Mouse (Mus musculus): ENCODE measurements around the gene Gm49395.

Gm49395 gene

DNA sequence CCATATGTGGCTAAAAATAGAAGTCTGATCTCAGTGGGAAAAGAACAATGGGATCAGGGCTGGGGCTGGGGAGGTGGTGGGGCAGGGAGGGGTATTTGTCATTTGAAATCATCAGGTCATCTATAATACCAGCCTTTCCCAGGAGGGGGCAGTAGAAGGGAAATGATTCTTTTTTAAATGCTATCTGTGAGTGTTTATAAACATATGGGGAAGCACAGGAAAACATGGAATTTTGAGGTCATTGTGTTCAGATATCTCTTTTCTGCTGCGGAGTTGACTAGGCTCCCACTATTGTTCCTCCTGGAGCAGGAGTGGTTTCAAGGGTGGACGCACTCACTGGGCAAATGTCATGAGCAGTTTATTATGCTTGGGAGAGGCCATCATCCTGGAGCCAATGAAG is 114.6 kb downstream of the Gm49395 start:
- DNase-seq (ENCODE audit: low spot score): peak; percentile 37
